Mouse (Mus musculus) heart, postnatal 0 days (tissue): ENCODE measurements at regions not wholly inside any gene's neighbourhood (a gene's known extent, or its start where the extent isn't known, plus 50 kb on each side); places are given as distances from the start of the nearest gene placed in this dataset.

Source experiments
- ATAC-seq: fragments of 200-750 bp; cut with Nextera tagmentation; 2 replicates; pipeline ENCODE4 v1.8.0; 2017; ENCODE audit warnings: low read depth, moderate number of reproducible peaks, moderate library complexity; ENCODE audit not compliant: insufficient read depth
- DNase-seq: peaks from one replicate; pipeline ENCODE4 v3.0.0-alpha.2; 2016; ENCODE audit warnings: low spot score
- H3K27ac ChIP-seq: fragments of 300-500 bp; sonication (generic); 2 replicates; pipeline ENCODE4 v1.5.1; 2014; ENCODE audit warnings: low read depth, mild to moderate bottlenecking
- H3K27me3 ChIP-seq: fragments of 300-500 bp; sonication (generic); 2 replicates; pipeline ENCODE4 v1.6.1; 2014; ENCODE audit warnings: low read length, mixed read lengths; ENCODE audit not compliant: control insufficient read depth, insufficient read depth
- H3K36me3 ChIP-seq: fragments of 300-500 bp; sonication (generic); replicated peaks from 2 replicates; pipeline ENCODE4 v1.6.1; 2014; ENCODE audit warnings: low read length, mixed read lengths; ENCODE audit not compliant: control insufficient read depth, insufficient read depth
- H3K4me1 ChIP-seq: fragments of 300-500 bp; sonication (generic); 2 replicates; pipeline ENCODE4 v1.6.1; 2014; ENCODE audit warnings: antibody characterized with exemption; ENCODE audit not compliant: control insufficient read depth, insufficient read depth
- H3K4me2 ChIP-seq: fragments of 300-500 bp; sonication (generic); 2 replicates; pipeline ENCODE4 v1.6.1; 2014; ENCODE audit warnings: low read depth, mild to moderate bottlenecking, low read length, moderate library complexity
- H3K4me3 ChIP-seq: fragments of 300-500 bp; sonication (generic); 2 replicates; pipeline ENCODE4 v1.5.1; 2014; ENCODE audit warnings: low read depth, low read length
- H3K9ac ChIP-seq: fragments of 300-500 bp; sonication (generic); replicated peaks from 2 replicates; pipeline ENCODE4 v1.6.1; 2014; ENCODE audit warnings: low read depth, low read length, mixed read lengths
- H3K9me3 ChIP-seq: fragments of 300-500 bp; sonication (generic); replicated peaks from 2 replicates; pipeline ENCODE4 v1.6.1; 2016; ENCODE audit warnings: low read length; ENCODE audit not compliant: control insufficient read depth
- CTCF ChIP-seq: IDR thresholded peaks from 2 replicates; pipeline ENCODE4 v1.5.1; 2016; ENCODE audit warnings: antibody characterized with exemption, control low read depth, low read depth
- EP300 ChIP-seq: IDR thresholded peaks from 2 replicates; pipeline ENCODE4 v1.6.1; 2016; ENCODE audit warnings: antibody characterized with exemption, low read depth
- WGBS: fragments of 180-500 bp; shearing (Covaris S2); extraction: QIAGEN DNeasy Blood & Tissue Kit; methylation state at CpG from one replicate; pipeline ENCODE4 v1.1.7; 2014; 5-methylcytosine and 5-hydroxymethylcytosine counted together

DNA sequence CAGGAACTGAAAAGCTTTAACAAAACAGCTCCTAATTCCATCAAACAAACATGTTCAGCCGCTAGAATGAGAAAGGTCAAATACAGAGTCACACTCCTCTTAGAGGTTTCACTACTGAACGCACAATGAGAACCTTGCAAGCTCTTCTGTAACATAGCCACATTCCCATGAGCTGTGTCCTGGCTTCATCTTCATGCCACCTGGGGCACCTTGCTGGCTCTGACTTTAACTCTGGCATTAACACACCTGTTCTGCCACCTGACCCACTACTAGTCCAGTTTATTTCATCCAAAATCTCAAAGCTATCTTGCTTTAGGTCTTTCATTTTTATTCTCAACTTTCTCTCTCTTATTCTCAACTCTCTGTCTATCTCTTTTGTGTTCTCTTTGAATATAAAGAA, 314.9 kb downstream of the Rnf144a start:
- 74% methylated on average over 2 of the region's 2 CpGs for WGBS
- Histone ChIP-seq H3K27me3 (no peaks in the 10 kb centered on the region), H3K4me2 (no peak overlapping the region), H3K27ac (no peak overlapping the region), H3K4me3 (no peak overlapping the region), H3K9ac (no peak overlapping the region), H3K9me3 (no peaks in the 10 kb centered on the region), H3K4me1 (no peaks in the 10 kb centered on the region), H3K36me3 (no peaks in the 10 kb centered on the region)
- ATAC-seq (no peak), DNase-seq (no peak)
- TF ChIP-seq EP300 (no peak), CTCF (no peak)

GRCm38 (mm10) chr12:26099176-26099575, 315.9 kb downstream of the Rnf144a start:
- DNase-seq, result no peak
- ATAC-seq, result no peak
- Histone ChIP-seq H3K4me2 (no peak overlapping the region), H3K9ac (no peak overlapping the region), H3K4me1 (no peaks in the 10 kb centered on the region), H3K27ac (no peak overlapping the region), H3K27me3 (no peaks in the 10 kb centered on the region), H3K4me3 (no peak overlapping the region), H3K36me3 (no peaks in the 10 kb centered on the region), H3K9me3 (no peaks in the 10 kb centered on the region)
- WGBS, result 60% methylated on average over 5 of the region's 5 CpGs
- no peak for TF ChIP-seq EP300
- TF ChIP-seq CTCF, result no peak

DNA sequence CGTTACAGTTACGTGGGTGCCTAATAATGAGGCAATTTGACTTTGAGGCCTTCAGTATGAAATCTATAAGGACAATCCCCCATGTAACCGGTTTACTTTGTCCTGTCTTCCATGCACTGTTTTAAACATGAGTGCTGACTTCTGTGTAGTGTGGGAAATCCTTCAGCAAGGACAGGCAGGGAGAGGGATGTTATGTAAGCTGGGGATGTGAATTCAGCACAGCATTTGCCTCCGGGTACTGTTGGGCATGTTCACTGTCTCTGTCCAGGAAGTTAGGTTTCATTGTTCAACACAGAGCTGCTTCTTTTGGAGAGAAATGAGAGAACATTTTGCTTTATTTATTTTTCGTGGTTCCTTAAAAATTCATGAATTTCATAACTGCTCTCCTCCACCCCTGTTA, 322.7 kb downstream of the Rnf144a start:
- TF ChIP-seq CTCF (no peak), EP300 (no peak)
- 63% methylated on average over 5 of the region's 5 CpGs for WGBS
- DNase-seq, result no peak

DNA sequence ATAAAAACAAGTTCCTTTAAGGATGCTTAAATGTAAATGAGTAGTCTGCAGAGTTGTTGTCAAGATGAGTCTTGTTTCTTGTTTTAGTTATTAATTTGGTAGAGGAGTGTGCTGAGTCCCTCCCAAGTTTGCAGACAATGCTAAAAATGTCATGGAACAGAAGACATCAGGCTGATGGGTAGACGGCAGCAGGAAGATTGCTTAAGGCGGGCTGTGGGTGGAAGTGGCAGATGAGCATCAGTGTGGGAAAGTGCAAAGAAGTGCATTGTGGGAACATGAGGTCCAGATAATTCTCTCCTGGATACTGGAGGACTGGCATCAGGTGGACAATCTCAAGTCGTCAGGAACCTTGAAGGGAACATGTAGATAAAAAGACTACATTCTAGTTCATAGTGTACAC, 323.2 kb downstream of the Rnf144a start:
- TF ChIP-seq CTCF, result no peak
- no peak for TF ChIP-seq EP300
- Histone ChIP-seq H3K27me3 (no peaks in the 10 kb centered on the region), H3K4me1 (no peaks in the 10 kb centered on the region), H3K9ac (no peak overlapping the region), H3K4me2 (no peak overlapping the region), H3K4me3 (no peak overlapping the region), H3K36me3 (no peaks in the 10 kb centered on the region), H3K9me3 (no peaks in the 10 kb centered on the region), H3K27ac (no peak overlapping the region)
- 60% methylated on average over 3 of the region's 3 CpGs for WGBS
- DNase-seq (no peak), ATAC-seq (no peak)

More for the DNA sequence above, 322.7 kb downstream of the Rnf144a start:
- Histone ChIP-seq H3K4me1 (no peaks in the 10 kb centered on the region), H3K36me3 (no peaks in the 10 kb centered on the region), H3K27me3 (no peaks in the 10 kb centered on the region), H3K4me2 (no peak overlapping the region), H3K27ac (no peak overlapping the region), H3K9me3 (no peaks in the 10 kb centered on the region), H3K9ac (no peak overlapping the region), H3K4me3 (no peak overlapping the region)
- no peak for ATAC-seq

DNA sequence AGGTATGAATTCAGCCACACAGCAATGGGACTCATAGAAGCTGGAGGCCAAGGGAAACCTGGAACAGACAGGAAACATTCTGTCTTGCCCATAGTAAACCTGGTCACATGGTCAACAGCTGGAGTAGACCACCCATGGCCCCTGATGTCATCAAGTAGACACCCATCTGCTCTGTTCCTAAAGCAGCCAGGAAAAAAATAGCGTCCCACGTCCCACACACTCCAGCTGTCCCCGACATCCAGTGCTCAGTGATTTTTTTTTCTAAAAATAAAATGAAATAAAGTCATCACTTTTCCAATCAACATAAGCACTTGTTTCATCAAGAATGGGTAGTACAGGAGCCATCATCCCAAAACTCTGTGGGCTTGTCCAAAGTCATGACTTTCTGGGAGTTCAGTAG, 326.7 kb downstream of the Rnf144a start:
- WGBS, result 47% methylated on average over 3 of the region's 3 CpGs
- TF ChIP-seq EP300 (no peak), CTCF (no peak)
- Histone ChIP-seq H3K9ac (no peak overlapping the region), H3K4me3 (no peak overlapping the region), H3K9me3 (no peaks in the 10 kb centered on the region), H3K4me2 (no peak overlapping the region), H3K27me3 (no peaks in the 10 kb centered on the region), H3K27ac (no peak overlapping the region), H3K4me1 (no peaks in the 10 kb centered on the region), H3K36me3 (no peaks in the 10 kb centered on the region)
- DNase-seq (no peak), ATAC-seq (no peak)

GRCm38 (mm10) chr12:26086923-26087322, 328.1 kb downstream of the Rnf144a start:
- DNase-seq (no peak), ATAC-seq (no peak)
- Histone ChIP-seq H3K9me3 (no peaks in the 10 kb centered on the region), H3K36me3 (no peaks in the 10 kb centered on the region), H3K9ac (no peak overlapping the region), H3K27ac (no peak overlapping the region), H3K4me2 (no peak overlapping the region), H3K4me3 (no peak overlapping the region), H3K27me3 (no peaks in the 10 kb centered on the region), H3K4me1 (no peaks in the 10 kb centered on the region)
- WGBS, result 78% methylated on average over 4 of the region's 4 CpGs
- TF ChIP-seq CTCF (no peak), EP300 (no peak)
